Mouse (Mus musculus) ovary, postnatal 36 days (tissue): ENCODE measurements around the gene Ssh1.

Experiments
- DNase-seq: peaks from one replicate; pipeline ENCODE4 v3.0.0; 2022; ENCODE audit warnings: low spot score, mixed read lengths

The Ssh1 gene

DNA sequence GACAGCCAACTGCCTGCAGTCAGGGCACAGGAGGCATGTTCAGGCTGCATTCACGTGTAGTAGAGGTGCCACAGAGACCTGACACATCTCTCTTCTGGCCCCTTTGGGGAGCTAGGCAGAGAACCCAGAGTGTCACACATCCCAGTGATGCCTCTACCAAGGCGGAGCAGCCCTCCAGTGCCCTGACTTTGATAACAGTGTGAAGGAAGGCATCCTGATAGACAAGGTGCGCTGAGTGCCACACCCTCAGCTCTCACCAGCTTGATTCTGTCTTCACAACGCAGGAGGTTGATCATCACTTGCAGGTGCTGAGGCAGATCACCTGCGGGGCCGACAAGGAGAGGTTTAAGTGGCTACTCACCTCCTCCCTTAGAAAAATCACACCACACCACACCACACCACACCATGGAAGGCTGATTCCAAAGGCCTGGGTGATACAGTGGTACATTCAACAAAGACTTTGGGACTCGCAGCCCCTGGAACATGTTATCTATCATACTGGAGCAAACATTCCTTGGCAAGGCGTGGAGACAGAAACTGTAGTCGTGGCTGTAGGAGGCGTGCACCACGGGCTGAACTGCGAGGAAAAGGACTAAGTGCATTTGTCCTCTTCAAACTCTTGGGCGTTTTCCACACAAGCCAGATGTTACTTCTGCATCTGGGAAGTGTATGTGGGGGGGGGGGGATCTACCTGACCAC lies 27.1 kb downstream of the Ssh1 start:
- DNase-seq: no peak

DNA sequence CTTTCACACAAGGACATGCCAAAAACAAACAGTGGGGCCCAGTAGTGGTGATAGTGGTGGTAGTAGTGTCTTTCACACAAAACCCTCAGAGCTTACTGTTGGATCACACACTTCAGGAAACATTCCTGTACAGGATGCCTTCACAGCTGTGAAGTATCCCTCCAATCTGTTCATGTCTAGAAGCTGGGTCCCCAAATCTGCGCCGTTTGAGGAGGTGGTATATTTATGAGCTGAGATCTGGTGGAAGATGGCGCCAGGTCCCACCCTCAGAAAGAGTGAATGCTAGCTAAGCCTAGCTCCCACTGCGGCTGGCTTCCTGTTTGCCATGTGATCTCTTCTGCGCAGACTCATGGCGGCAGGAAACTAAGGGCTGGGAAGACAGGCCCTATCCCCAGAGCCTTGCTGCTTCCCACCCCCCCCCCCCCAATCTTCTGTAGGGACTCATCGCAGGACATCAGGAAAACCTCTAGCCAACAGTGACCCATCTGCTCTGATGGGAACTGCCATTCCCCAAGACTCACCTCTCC lies 28.0 kb downstream of the Ssh1 start:
- DNase-seq: no peak

DNA sequence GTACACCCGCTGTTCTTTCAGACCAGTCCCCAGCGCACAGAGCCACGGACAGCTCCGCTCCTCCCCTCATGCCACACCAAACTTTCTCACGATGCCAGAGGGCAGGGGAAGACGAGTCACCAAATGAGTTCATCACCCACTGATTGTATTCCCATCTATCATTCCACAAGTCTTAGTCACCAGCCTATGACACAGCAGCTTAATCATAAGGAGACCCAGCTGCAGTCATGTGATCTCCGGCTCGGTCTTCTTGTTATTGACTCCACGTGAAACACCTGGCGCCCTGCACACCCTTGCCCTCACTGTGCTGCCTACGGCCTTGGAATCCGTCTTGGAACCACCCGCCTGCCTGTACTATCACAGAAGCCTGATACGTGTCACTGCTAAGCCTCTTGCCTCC lies 28.7 kb downstream of the Ssh1 start:
- DNase-seq: no peak

DNA sequence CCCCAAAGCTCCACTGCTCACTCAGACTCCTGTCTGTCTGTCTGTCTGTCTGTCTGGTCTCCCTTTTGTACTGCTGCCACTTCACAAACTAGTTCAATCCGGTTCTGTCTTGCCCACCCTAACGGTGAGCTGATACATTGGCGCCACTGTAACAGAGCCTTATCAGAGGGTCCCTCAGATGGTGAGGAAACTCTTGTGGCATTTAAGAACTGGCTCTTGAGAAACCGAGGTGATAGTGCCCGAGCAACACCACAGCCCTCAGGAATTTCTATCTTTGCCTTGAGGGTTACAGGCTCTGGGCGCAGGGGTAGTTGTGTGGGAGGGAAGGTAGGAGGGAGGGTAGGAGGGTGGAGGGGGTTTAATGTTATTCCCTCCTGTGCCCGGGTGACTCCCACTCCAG lies 31.9 kb downstream of the Ssh1 start:
- no peak for DNase-seq

DNA sequence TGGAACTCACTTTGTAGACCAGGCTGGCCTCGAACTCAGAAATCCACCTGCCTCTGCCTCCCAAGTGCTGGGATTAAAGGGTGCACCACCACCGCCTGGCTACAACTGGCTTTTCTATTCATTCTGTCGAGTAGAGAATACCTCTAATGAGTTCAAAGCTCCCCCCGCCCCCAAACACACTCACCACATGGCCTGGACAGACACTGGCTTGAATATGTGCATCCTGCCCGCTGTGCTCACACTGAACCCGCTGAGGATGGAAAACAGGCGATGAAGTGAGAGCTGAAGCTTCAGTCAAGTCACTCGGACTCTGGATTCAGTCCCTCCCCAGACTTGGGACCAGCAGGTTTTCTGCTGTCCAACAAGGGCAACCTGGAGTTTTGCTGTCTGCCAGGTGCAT lies 33.3 kb downstream of the Ssh1 start:
- DNase-seq: no peak

DNA sequence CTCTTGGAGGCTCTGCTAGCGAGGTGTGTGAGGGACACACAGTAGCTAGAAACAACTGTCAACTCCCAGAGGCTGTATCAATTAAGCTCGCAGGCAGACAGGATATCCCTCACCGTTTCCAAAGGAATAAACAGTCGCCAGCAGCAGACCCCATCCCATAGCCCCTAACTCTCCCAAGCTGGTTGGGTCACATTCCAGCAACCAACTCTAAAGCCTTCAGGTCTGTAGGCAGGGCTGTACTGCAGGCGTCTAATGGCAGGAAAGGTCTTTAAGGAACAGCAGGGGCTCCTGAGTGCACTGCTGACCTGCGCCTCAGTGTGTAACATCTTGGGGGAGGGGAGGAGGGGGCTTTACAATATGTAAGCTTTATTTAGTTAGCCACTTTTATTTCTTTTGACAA lies 34.7 kb downstream of the Ssh1 start:
- no peak for DNase-seq

DNA sequence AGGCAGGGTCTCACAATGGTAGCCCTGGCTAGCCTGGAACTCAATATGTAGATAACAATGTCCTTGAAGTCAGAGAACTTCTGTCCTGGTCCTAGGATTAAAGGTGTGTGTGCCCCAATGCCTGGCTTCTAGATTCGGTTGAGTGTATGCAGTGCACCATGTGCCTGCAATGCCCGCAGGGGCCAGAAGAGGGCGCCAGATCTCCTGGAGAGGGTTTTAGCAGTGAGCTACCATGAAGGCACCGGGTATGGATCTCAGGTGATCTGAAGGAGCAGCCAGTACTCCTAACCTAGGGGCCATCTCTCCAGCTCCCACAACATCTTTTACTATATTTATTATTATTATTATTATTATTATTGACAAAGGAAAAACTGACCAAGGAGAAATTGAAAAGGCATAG lies 37.2 kb downstream of the Ssh1 start:
- peak; percentile 84 for DNase-seq

DNA sequence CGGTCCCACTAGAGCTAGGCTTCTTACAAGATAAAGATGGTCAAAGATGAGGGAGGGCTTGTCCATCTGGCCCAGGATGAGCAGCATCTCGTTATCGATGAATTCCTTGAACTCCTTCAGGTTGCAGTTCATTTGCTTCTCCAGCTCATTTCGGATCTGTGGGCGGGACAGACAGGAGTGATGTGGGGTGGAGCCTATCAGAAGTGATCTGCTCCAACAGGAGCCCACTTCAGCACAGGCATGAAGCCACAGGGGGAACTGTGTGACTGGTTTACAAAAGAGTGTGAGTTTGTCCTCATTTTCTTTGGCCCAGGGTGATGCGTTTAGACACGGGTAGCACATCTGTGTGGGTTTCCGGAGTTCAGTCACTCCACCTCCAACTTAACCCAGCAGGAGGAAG lies 38.0 kb downstream of the Ssh1 start:
- no peak for DNase-seq

DNA sequence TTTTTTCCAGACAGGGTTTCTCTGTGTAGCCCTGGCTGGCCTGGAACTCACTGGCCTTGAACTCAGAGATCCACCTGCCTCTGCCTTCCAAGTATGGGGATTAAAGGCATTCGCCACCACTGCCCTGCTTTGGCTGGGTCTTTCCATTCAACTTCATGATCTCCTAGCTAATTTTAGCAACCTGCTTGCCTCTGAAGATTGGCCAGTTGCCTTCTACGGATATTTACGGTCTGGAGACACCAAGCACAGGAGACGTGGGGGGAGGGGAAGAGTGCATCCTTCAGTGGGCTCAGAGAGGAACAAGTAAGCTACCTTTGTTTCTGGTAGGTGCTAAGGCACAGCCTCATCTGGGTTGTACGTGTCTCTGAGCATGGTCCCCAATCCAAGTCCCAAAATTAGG lies 38.4 kb downstream of the Ssh1 start:
- no peak for DNase-seq

DNA sequence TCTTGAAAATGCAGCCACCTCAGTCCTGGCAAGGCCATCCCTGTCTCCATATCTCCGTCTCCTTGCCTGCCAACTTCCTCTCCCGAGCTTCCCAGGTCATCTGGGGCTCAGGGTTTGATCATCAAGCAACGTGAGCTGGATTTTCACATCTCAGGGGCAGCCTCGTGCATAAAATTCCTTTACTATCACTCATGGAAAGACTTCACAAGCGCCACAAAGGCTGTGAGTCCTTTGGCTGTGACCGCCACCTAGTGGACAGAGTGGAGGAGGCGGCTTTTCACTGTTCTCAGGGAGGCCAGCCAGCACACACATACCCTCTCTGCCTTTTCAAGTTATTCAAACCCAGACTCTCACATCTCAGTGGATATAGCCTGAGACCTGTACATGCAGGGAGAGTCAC lies 39.3 kb downstream of the Ssh1 start:
- DNase-seq: peak; percentile 80

DNA sequence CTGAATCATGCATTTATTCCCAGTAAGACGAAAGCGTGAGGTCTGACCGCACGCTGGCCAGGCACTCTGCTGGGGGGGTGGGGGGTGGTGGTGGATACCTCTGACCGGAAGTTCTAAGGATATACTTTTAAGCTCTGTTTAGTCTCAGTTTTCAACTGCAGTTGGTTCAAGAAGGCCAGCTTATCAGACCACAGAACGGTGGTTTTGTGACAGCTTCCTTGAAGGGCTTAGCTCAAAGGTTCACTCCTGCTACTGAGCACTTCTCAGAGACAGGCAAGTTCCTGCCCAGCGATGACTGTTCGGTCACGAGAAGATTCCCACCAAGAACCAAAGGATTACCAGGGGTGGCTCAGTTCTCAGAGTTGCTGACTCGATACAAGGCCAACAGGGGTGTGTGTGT lies 41.2 kb downstream of the Ssh1 start:
- no peak for DNase-seq

DNA sequence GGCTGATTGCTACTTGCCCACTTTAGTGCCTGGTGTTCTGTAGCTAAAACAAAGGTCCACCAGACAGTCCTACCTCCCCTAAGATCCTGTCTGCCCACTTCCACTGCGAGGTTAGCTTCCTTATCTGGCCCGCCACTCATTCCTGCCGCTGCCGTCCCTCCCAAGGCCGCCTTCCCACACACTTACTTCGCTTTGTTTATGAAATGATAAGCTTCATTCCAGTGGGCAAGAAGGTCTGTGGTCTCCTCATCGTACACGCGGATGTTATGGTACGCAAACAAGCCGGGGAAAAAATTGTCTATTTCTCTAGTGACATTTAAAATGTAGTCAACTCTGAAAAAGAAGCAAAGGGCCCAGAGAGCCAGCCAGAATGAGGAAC lies 42.0 kb downstream of the Ssh1 start:
- peak; percentile 57 for DNase-seq

DNA sequence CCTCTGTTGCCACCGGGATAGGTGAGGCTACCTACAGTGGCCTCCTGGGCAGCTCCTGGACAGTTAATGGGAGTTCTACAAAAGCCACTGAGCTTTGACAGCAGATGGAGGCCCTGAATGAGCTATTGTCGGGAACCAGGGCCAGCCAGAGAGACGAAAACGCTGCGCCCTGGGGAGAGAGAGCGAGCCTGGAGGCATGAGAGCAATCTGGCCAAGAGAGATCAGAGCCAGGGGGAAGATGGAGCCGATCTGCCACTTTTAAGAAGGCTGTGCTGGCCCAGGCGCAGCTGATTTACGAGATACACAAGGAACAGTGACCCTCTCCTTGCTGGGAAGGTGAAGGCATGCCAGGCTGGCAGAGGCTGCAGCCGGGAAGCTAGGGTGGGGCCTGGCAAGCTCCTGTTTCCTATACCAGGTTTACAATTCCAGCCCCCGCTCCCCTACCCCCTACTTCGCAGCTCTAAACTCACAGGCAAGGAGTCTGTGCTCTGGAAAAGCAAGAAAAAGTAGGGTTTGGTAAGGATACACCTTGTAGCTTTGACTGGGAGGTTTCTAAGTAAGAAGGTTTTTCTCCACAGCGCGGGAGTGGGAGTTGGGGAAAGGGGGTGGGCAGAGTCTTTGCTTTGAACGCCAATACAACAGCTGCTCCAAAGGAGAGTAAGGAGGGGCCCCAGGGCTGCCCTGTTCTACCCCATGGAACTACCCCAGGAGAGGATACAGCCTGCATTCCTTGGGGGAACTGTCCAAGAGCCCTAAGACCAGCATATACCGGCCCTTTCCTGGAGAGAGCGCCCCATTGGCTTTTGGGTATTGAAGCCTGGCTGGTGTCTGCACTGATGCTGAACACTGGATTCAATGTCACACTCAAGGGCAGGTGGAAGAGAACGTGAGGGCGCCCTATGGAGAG lies 42.7 kb downstream of the Ssh1 start:
- no peak for DNase-seq

DNA sequence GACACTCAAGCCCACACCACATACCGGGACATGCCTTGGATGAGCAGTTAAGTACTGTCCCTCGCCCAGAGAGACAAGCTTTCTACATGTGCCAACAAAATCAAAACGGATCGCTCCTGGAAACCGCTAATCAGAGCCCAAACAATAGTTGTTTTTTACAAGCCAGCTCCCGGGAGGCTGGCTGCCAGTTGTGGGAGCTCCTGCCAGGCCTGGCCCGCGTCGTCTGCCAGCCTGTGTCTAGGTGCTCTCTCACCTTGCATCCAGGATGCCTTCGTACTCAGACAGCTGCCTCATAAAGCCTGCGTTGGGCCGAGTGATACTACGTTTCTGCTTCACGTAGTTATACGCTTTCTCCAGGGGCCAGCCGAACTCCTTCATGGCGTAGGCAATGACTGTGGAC lies 43.6 kb downstream of the Ssh1 start:
- peak; percentile 48 for DNase-seq

DNA sequence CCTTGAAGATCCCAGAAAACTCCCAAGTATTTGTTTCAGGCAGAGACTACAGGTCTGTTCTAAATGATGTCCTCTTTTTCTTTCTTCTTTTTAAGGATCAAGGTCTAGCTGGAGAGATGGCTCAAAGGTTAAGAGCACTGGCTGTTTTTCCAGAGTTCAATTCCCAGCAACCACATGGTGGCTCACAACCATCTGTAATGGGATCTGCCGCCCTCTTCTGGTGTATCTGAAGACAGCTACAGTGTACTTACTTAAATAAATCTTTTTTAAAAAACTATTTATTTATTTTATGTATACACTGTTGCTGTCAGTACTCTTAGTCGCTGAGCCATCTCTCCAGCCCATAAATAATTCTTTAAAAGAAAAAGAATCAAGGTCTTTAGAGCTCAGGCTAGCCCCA lies 46.4 kb downstream of the Ssh1 start:
- no peak for DNase-seq

DNA sequence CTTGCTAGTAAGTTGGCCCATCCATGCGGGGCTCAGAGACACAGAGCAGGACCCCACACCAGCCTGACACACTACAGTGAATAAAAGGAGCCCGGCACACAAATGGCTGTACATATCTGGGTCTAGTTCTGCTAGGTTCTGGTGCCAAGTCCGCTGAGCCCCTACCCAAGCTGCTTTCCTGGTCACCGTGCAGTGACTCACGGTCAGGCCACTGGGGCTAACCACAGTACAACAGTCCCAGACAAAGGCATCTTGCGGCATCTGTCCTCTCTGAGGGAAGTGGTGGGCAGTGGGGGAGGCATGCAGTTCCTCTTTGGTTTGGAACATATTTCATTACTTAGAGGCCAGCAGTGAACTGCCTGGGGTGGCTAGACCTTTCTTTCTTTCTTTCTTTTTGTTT lies 48.6 kb downstream of the Ssh1 start:
- no peak for DNase-seq

DNA sequence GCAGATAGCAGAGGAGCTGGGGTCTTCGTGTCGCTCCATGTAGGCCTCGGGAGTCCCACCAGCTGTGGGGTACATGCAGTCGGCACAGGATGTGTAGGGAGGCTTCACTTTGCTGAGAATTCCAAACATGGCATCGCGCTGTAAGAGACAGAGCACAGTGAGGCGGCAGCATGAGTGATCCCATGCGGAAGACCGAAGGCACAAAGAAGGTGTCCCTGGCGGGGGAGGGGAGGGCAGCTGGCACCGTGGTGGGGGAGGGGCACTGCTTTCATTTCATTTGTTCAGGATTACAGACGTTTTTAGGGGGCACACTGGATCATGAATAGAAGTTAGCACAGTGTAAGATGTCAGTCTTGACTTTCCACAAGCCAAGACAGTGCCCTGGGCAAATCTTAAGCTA lies 50.4 kb downstream of the Ssh1 start:
- DNase-seq: no peak

DNA sequence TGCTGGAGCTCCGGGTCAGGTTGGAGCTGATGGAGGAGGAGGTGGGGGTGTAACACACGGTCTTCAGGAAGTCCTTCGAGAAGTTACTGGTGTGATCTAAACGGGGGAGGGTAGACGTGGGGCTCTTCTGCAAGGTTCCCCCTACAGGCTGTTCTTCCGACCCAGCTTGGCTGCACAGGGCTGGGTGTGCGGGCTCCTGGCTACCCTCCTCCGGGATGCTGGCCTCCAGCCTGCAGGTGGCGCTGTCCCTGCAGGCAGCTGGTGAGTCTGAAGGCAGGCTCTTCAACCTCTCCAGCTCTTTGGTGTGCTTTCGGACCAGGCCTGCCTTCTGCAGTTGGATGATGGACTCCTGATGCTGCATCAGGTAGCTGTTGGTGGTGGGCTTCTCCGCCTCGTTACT lies 51.1 kb downstream of the Ssh1 start:
- no peak for DNase-seq

DNA sequence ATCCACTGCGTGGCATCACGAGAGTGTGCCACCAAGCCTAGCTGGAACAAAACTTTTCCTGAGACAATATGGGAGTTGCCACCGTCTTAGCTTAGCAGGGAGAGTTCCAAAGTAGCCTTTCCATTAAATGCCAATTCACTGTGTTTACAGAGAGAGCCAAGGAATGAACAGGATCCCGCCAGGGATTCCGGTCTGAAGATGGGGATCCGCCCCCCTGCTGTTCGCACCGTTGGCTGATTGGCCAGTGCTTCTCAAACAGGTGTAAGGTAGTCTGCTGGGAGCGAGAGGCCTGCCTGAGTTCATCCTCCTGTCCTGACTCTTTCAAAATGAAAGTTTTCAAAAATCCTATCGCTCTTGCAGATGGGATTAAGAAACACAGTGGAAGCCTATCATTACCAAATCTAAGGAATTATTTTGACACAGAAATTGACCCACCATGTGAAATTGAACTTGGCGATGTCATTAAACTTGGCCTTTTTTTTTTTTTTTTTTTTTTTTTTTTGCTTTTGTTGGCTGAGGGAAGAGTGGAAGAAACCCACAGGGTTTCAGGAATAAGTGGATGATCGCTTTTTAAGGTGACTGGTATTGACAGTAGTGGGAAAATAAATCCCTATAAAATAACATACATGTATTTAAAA lies 54.3 kb downstream of the Ssh1 start:
- no peak for DNase-seq

DNA sequence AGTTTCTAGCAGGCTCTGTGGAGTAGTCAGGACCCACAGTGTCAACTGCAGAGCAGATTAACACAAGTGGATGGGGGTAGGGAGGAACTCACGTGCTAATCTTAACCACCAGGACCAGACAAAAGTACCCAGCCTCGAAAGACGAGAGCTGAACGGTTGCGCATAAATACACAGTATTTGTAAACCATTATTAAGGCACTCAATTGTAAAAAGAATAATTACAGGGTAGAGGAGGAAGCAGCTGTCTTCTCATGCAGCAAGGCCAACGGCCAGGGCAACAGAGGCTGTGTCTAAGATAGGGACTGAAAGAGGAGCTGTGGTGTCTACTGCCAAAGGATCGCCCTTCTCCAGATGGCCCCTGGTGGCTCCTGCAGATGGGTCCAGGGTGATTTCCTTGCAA lies 56.0 kb downstream of the Ssh1 start:
- DNase-seq: no peak

DNA sequence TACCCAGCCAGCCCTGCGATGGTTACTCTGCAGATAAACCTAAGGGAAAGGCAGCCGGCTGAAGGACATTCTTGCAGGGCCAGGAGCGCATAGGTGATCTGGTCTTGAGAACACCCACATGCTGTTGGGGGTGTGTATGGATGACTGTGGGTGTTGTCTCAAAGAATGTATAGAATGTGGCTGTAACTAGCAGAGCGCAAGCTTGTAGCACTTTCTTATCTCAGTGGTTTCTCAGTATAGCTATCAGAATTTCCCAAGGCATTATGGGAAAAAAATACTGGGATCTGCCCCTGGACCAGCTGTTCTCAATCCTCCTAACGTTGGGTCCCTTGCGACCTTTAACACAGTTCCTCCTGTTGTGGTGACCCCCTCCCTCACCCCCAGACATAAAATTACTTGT lies 59.8 kb downstream of the Ssh1 start:
- no peak for DNase-seq

DNA sequence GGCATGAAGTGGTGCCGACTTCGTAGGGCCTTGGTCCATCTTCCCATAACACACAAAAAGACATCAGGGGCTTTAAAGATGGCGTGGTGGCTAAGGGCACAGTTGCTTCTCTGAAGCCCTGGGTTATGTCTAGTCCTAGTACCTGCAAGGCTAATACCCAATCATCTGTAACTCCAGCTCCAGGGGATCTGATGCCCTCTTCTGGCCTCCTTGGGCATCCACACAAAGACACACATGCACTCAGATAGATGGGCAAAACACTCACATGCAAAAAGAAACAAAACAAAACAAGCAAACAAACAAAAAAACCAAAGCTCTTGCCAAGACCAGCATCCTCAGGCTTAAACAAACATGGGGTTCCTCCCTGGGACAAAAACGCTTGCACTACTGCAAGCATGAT lies 60.2 kb downstream of the Ssh1 start:
- no peak for DNase-seq

DNA sequence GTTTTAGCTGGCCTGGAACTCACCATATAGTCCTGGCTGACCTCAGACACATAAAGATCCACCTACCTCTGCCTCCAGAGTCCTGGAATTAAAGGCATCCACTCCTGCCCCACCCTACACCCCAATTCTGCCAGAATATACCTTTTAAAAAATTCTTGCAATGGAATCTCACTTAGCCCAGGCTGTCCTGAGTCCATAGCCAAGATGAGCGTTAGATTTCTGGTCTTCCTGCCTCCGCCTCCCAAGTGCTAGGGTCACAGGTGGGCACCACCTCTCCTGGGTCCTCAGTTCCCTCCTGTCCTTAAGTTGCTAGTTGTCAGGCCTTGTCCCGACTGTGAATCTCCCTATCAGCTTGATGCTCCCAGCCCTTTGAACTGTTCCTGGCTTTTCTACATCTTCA lies 61.4 kb downstream of the Ssh1 start:
- no peak for DNase-seq
